Mouse (Mus musculus) embryonic facial prominence, embryonic 10.5 days (tissue): ENCODE data around the gene Lbr. TPM values are rescaled to one million over a fixed set of nuclear protein-coding genes. Genes with fewer than 3 reads are reported as not detected.
A peak's percentile ranks its signal among the peaks of the same experiment; 100 is the strongest.

ENCODE experiments used
- DNase-seq: peaks from one replicate; pipeline ENCODE4 v3.0.0-alpha.2; 2017; ENCODE audit warnings: low spot score
- H3K27ac ChIP-seq: fragments of 300-500 bp; sonication (generic); replicated peaks from 2 replicates; pipeline ENCODE4 v1.5.1; 2016; ENCODE audit warnings: mild to moderate bottlenecking
- H3K27me3 ChIP-seq: fragments of 300-500 bp; sonication (generic); replicated peaks from 2 replicates; pipeline ENCODE4 v1.6.1; 2016; ENCODE audit warnings: low read depth, mild to moderate bottlenecking; ENCODE audit not compliant: poor library complexity, severe bottlenecking
- H3K36me3 ChIP-seq: fragments of 300-500 bp; sonication (generic); replicated peaks from 2 replicates; pipeline ENCODE4 v1.6.1; 2016; ENCODE audit warnings: mild to moderate bottlenecking, moderate library complexity
- H3K4me1 ChIP-seq: fragments of 300-500 bp; sonication (generic); 2 replicates; pipeline ENCODE4 v1.6.1; 2016
- H3K4me3 ChIP-seq: fragments of 300-500 bp; sonication (generic); 2 replicates; pipeline ENCODE4 v1.5.1; 2016; ENCODE audit warnings: mild to moderate bottlenecking, moderate library complexity
- H3K9me3 ChIP-seq: fragments of 300-500 bp; sonication (generic); 2 replicates; pipeline ENCODE4 v1.6.1; 2016; ENCODE audit warnings: mild to moderate bottlenecking
- WGBS: fragments of 180-500 bp; shearing (Covaris S2); methylation state at CpG from one replicate; pipeline ENCODE4 v1.1.7; 2016; 5-methylcytosine and 5-hydroxymethylcytosine counted together
- polyA plus RNA-seq: library from polyadenylated mRNA; unstranded; fragments of >200 nt; fragmentation: Nextera tagmentation; extraction: Ambion mirVana; gene quantifications from 2 replicates; pipeline ENCODE4 v1.2.1, GENCODE M21; 2016

The Lbr gene
- polyA plus RNA-seq, 1 experiment from 2014 or later: 158 TPM

DNA sequence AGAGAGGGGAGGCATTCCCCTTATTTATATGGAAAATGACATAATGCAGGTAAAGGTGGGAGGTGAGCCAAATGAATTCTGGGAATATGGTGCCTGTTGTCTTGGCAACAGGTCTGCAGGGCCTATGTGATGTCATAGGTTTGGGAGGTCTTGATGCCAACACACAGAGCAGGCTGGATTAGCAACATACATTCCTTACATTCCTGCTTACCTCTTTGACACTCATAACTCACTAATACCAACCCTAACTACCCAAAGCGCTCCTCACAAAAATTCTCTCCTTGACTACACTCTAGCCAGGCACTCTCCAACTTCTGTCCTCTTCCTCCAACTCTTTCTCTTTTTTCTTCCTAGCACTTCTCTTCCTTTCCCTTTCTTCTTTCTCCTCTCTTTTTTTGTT, 5.4 kb upstream of the Lbr start:
- Histone ChIP-seq H3K4me3 (no peak overlapping the region), H3K36me3 (no peaks in the 10 kb centered on the region), H3K9me3 (no peaks in the 10 kb centered on the region), H3K4me1 (peaks cover 18% of the 10 kb centered on the region), H3K27me3 (peaks cover 7% of the 10 kb centered on the region), H3K27ac (no peak overlapping the region; the same call in 1 of the 2 replicates)
- WGBS: 87% methylated on average over 1 of the region's 1 CpGs
- no peak for DNase-seq

GRCm38 (mm10) chr1:181847396-181847795, 4.5 kb upstream of the Lbr start:
- no peaks in the 10 kb centered on the region for H3K36me3 ChIP-seq
- no peaks in the 10 kb centered on the region for H3K27me3 ChIP-seq
- peaks cover 17% of the 10 kb centered on the region for H3K4me1 ChIP-seq
- no peak for DNase-seq
- H3K9me3 ChIP-seq: no peaks in the 10 kb centered on the region
- H3K27ac ChIP-seq: no peak overlapping the region
- no peak overlapping the region for H3K4me3 ChIP-seq
- 89% methylated on average over 3 of the region's 3 CpGs for WGBS

DNA sequence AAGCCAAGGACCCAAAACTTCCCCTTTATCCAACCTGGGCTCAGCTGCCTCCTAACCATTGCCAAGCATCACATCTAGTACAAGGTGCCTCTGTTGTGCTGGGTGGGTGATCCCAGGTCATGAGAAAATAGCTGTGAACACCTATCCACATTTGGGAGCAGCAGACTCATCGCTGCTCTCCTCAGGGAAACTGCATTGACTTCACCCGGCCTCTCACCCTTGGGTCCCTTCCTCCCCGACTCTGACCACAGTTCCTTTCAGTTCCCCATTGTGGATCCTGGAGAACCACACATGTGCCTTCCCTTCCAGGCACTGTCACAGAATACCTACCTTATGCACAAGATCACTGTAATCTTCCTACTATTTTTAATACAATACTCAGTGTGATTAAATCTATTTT, 2.9 kb upstream of the Lbr start:
- H3K27ac ChIP-seq: no peak overlapping the region
- no peak overlapping the region for H3K4me3 ChIP-seq
- WGBS: 87% methylated on average over 3 of the region's 3 CpGs
- H3K4me1 ChIP-seq: peaks cover 22% of the 10 kb centered on the region
- no peaks in the 10 kb centered on the region for H3K9me3 ChIP-seq
- no peaks in the 10 kb centered on the region for H3K36me3 ChIP-seq
- H3K27me3 ChIP-seq: no peaks in the 10 kb centered on the region
- no peak for DNase-seq

DNA sequence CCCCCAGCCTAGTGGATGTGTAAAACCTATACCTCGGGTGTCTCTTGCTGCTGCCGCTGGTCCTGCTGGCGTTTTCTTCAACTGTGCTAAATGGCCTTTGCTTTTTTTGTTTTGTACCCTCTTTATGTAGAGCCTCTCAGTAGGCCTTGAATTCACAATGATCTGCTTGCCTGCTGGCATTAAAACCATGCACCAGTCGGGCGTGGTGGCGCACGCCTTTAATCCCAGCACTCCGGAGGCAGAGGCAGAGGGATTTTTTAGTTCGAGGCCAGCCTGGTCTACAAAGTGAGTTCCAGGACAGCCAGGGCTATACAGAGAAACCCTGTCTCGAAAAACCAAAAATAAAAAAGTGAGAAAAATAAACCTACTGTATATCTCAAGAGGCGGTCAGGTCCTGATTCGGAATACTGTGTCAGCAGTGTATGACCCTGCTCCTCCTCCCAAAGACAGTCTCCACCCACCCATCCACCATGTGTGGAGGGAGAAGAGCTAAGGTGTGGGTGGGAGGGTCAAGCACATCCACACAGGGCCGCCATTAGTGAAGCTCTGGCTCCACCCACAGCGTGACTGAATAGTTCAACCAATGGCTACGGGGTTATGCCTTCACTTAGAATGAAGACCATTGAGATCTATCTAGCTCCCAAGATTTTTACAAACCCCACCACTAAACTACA, 2.2 kb upstream of the Lbr start:
- Histone ChIP-seq H3K4me3 (no peak overlapping the region), H3K27me3 (no peaks in the 10 kb centered on the region), H3K27ac (no peak overlapping the region), H3K36me3 (no peaks in the 10 kb centered on the region), H3K4me1 (peaks cover 27% of the 10 kb centered on the region), H3K9me3 (no peaks in the 10 kb centered on the region)
- WGBS: 71% methylated on average over 15 of the region's 15 CpGs
- DNase-seq: no peak

DNA sequence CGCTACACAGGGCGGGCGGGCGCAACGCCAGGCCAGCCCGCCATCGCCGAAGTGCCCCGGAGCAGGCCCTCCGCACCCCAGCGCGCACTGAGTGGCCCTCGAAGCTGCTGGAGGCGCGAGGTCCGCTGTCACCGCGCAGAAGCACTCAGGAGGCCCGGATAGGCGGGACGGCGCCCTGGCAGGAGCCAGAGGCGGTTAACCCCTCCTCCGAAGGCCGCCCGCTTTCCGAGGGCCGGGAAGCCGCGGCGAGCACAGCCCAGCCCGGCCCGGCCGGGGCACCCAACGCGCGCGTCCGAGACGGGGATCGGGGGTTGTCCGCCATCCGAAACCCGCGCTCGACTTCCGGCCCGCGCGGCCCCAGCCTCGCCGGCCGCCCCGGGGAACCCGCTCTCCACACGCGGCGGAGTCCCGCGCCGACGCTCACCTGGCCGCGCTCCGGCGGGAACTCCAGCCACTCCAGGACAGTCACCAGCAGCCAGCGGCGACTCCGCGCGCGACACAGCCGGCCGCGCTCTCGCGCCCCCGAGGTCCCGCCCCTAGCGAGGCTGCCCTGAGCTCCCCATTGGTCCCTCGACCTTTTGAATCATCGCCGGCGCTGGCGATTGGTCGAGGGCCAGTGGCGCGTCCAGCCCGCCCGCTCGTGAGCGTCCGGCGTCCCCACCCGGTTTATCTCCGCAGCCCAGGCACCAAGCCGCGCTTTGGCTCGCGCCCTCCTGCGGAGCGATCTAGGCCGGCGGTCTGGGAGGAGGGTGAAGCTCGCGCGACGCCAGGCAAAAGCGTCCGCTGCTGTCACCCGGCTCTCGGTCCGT, 778 bp downstream of the Lbr start:
- peaks cover 33% of the 10 kb centered on the region for H3K4me1 ChIP-seq
- under 1% methylated on average over 113 of the region's 113 CpGs for WGBS
- no peaks in the 10 kb centered on the region for H3K9me3 ChIP-seq
- H3K27me3 ChIP-seq: no peaks in the 10 kb centered on the region
- H3K27ac ChIP-seq: peak overlapping the region; percentile 93
- peaks cover 17% of the 10 kb centered on the region for H3K36me3 ChIP-seq
- H3K4me3 ChIP-seq: peak overlapping the region; percentile 72
- DNase-seq: peak; percentile 97

DNA sequence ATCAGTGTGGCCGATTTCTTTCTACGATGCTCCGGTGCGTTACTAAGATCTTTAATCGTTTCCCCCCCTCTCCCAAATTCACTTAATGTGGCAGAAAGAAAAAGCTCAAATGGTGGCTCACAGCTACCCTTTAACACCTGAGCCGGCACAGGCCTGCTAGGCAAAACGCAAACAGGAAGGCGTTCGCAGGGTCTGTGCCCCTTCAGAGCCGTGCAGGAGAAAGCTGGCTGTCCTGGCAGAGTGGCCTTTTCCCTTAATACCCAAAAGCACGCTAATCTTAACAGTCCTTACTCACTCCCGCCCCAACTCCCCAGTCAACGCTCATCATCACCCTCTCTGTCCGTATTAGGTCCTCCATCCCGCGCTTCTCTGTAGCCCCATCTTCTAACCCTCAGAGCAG, 1.4 kb downstream of the Lbr start:
- H3K27me3 ChIP-seq: no peaks in the 10 kb centered on the region
- WGBS: under 1% methylated on average over 16 of the region's 16 CpGs
- DNase-seq: no peak
- H3K36me3 ChIP-seq: peaks cover 23% of the 10 kb centered on the region
- no peaks in the 10 kb centered on the region for H3K9me3 ChIP-seq
- H3K4me1 ChIP-seq: peaks cover 33% of the 10 kb centered on the region
- H3K27ac ChIP-seq: peak overlapping the region; percentile 93
- peak overlapping the region; percentile 72 for H3K4me3 ChIP-seq

DNA sequence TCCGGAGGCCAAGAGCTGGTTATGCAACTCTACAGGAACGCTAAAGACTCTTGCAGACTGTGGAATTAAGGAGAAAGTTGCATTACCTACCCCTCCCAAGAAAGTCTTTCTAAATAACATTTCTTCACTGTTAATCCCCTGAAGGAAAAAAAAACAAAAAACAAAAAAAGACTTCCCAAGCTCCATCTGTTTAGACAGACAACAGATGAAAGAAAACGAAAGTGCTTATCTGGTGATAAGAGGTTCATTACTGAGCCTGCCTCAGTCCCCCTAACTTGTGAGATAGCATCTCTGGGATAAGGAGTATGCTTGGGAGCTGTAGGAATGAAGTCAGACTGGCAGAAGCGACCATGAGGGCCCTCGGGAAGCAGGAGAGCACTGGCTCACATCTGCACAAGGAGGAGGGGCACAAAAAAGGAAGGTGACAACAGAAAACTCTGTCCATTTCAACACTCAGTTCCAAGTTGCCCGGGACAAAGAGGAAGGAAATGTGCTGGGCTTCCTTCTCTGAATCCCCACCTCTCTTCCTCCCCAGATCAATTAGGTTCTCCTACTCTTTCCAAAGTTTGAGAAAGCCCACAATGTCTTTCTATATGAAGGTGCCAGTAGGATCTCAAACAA, 3.0 kb downstream of the Lbr start:
- Histone ChIP-seq H3K27ac (peak overlapping the region; percentile 24; the same call in 1 of the 2 replicates), H3K9me3 (no peaks in the 10 kb centered on the region), H3K4me1 (peaks cover 33% of the 10 kb centered on the region), H3K36me3 (peaks cover 39% of the 10 kb centered on the region), H3K27me3 (no peaks in the 10 kb centered on the region), H3K4me3 (peak overlapping the region; percentile 72)
- no peak for DNase-seq
- WGBS: 16% methylated on average over 6 of the region's 6 CpGs

DNA sequence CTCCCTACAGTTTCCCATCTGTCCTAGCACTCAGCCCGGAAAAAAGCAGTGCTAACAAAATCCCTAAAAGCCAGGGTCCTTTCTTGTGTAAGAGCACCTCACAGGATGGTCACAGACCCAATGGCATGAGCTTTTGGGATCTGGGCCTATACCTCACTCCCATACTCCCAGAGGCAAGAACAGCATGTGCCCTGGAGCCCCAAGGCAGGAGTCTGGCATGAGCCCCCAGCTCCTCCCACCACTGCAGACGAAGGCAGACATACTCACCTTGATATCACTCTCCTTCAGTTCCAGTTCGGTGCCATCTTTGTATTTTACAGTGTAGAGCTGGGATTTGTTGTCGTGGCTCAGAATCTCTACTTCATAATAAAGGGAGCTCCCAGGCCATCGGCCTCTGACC, 4.7 kb downstream of the Lbr start:
- peaks cover 55% of the 10 kb centered on the region for H3K36me3 ChIP-seq

GRCm38 (mm10) chr1:181833143-181833542, 9.7 kb downstream of the Lbr start:
- Histone ChIP-seq H3K4me3 (no peak overlapping the region), H3K27ac (no peak overlapping the region), H3K9me3 (no peaks in the 10 kb centered on the region), H3K4me1 (no peaks in the 10 kb centered on the region), H3K27me3 (no peaks in the 10 kb centered on the region), H3K36me3 (peaks cover 99% of the 10 kb centered on the region)
- 81% methylated on average over 6 of the region's 6 CpGs for WGBS
- no peak for DNase-seq

More for the DNA sequence above, 4.7 kb downstream of the Lbr start:
- H3K27me3 ChIP-seq: no peaks in the 10 kb centered on the region
- peaks cover 26% of the 10 kb centered on the region for H3K4me1 ChIP-seq
- H3K4me3 ChIP-seq: no peak overlapping the region
- no peaks in the 10 kb centered on the region for H3K9me3 ChIP-seq
- no peak overlapping the region for H3K27ac ChIP-seq
- WGBS: 82% methylated on average over 5 of the region's 5 CpGs
- no peak for DNase-seq

- Histone ChIP-seq H3K36me3 (peaks cover 99% of the 10 kb centered on the region), H3K4me1 (no peaks in the 10 kb centered on the region), H3K27ac (no peak overlapping the region), H3K9me3 (no peaks in the 10 kb centered on the region), H3K27me3 (no peaks in the 10 kb centered on the region), H3K4me3 (no peak overlapping the region)
- 93% methylated on average over 5 of the region's 5 CpGs for WGBS
- no peak for DNase-seq
Measured at GRCm38 (mm10) chr1:181832720-181833119, 10.1 kb downstream of the Lbr start.

DNA sequence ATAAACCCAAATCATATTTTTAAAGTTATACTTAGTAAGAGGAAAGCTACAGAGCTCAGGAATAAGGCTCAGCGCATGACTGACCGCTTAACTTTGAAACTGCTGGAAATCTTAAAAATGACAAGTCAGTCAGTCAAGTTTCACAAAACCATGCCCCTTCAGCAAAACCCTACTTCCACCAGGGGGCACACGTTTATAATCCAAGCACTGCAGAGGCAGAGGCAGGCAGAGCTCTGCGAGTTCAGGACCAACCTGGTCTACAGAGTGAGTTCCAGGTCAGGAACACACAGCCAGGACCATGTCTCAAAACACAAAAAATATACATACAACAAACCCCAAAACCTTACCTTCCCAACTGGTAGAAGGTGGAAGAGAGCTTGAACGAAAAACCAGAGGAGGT, 14.5 kb downstream of the Lbr start:
- no peaks in the 10 kb centered on the region for H3K27me3 ChIP-seq
- DNase-seq: no peak
- no peak overlapping the region for H3K4me3 ChIP-seq
- no peaks in the 10 kb centered on the region for H3K9me3 ChIP-seq
- H3K4me1 ChIP-seq: no peaks in the 10 kb centered on the region
- peaks cover 100% of the 10 kb centered on the region for H3K36me3 ChIP-seq
- H3K27ac ChIP-seq: no peak overlapping the region
- 91% methylated on average over 5 of the region's 5 CpGs for WGBS

- Histone ChIP-seq H3K36me3 (peaks cover 100% of the 10 kb centered on the region), H3K4me3 (no peak overlapping the region), H3K9me3 (no peaks in the 10 kb centered on the region), H3K27me3 (no peaks in the 10 kb centered on the region), H3K27ac (no peak overlapping the region), H3K4me1 (no peaks in the 10 kb centered on the region)
- no peak for DNase-seq
- 95% methylated on average over 7 of the region's 7 CpGs for WGBS
Measured at GRCm38 (mm10) chr1:181826716-181827115, 16.1 kb downstream of the Lbr start.
